Mouse (Mus musculus): Measurements from ENCODE around the gene Hoxa3. TPM values are rescaled to one million over a fixed set of nuclear protein-coding genes. Genes with fewer than 3 reads are reported as not detected.

Hoxa3 gene
- polyA plus RNA-seq, 1 experiment from 2014 or later, result 13.3 TPM

DNA sequence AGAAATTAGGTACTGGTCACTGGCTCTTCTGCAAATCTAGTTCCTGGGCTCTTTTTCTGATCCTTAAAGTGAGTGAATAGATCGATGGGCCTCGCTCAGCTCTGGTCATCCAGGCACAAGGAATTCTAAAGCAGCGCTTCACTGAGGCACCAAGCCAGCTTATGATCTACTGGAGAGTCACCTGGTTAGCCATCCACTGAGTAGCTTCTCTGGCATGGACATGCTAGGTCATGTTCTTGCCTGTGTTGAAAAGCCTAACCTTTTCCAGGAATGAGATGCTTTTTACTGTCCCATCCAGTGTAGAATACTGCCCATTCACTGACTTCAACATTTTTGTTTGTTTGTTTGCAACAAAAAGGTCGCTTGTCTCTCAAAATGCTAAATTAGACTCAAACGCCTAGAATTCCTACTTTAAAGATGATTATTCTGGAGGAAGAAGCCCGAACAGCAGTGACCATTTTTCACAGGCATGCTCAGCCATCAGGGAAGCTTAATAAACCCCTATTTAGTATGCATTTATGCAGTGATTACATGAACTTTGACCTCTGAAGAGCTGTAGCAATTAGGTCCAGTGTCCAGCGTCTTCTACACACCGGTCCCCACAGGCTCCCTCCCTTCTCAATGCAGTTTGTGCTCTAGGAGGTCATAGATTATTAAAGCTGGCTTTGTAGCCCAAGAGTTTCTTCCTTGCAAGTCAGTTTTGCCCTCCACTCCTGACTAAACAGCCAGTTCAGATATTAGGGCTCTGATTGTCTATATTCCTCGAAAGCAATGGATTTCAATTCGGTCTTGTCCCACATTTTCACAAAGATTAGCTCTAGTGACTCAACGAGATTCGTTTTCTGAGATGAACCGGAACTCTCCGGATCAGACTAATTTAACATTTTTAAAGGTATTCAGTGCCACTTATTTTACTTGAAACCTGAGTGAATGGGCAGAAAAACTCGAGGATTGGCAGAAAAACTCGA lies 60.6 kb downstream of the Hoxa3 start:
- H3K9ac ChIP-seq (ENCODE audit: low read depth, low read length), result no peak overlapping the region
- ATAC-seq (ENCODE audit: low FRiP score) (no peak), DNase-seq (ENCODE audit: low spot score) (peak; percentile 51)
- no peak overlapping the region for H3K27ac ChIP-seq (ENCODE audit: low read depth, low read length)
- H3K36me3 ChIP-seq (ENCODE audit: control insufficient read depth, insufficient read depth, low read length), result no peaks in the 10 kb centered on the region
- H3K9me3 ChIP-seq (ENCODE audit: control insufficient read depth, low read length), result no peaks in the 10 kb centered on the region
- no peak overlapping the region for H3K4me2 ChIP-seq (replicated peaks; ENCODE audit: low read depth, low read length)
- 4% methylated on average over 16 of the region's 16 CpGs for WGBS
- H3K4me1 ChIP-seq (replicated peaks; ENCODE audit: control insufficient read depth, insufficient read depth, low read length), result no peaks in the 10 kb centered on the region
- peaks cover 66% of the 10 kb centered on the region for H3K27me3 ChIP-seq (ENCODE audit: control insufficient read depth, insufficient read depth, low read length)
- no peak overlapping the region for H3K4me3 ChIP-seq (ENCODE audit: low read depth, low read length)

DNA sequence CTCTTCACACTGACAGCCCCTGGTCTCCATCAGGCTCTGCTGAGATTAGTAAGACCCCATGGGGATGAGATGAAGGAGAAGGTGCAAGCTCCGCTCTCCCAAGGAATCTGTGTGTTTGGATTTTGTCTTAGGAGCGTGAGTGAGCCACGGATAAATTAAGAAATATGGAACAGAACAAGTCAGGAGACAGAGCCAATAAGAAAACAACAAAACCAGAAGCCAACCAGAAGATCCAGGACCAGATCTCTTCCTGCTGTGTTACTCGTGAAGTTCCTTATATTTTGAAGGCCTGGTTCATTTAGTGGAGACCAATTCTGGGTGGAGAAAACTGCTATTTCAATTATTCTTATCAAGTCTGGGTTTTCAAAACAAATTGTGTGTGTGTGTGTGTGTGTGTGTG lies 61.6 kb downstream of the Hoxa3 start:
- H3K36me3 ChIP-seq (ENCODE audit: control insufficient read depth, insufficient read depth, low read length), result no peaks in the 10 kb centered on the region

DNA sequence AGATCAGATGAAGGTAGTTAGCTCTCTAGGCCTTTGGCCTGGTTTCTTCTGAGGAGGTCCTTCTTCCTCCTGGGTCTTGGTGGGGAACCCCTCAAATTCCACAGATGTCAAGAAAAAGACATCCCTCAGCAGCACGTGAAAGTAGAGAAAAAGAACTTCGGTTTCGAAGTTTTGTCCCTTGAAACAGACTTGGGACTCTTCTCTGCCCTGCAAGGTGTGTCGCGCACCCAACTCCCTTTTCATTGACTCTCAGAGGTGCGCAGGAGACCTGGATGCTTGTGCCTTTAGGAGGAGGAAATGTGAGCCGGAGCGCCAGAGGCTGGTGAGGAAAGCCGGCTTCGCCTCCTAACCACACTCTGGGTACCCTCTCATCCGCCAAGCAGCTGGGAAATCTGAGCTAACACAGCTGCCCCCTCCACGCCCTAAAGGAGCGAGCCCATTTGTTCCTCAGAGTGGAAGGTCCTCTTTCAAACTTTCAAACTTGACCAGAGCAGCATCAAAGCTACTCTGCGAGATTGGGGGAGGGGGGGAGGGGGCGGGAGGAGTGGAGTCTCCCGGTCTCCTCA lies 62.7 kb downstream of the Hoxa3 start:
- no peak overlapping the region for H3K27ac ChIP-seq (ENCODE audit: low read depth, low read length)
- no peak overlapping the region for H3K4me3 ChIP-seq (ENCODE audit: low read depth, low read length)
- H3K9me3 ChIP-seq (ENCODE audit: control insufficient read depth, low read length), result no peaks in the 10 kb centered on the region
- no peaks in the 10 kb centered on the region for H3K4me1 ChIP-seq (replicated peaks; ENCODE audit: control insufficient read depth, insufficient read depth, low read length)
- 6% methylated on average over 16 of the region's 16 CpGs for WGBS
- H3K27me3 ChIP-seq (ENCODE audit: control insufficient read depth, insufficient read depth, low read length), result peaks cover 46% of the 10 kb centered on the region
- no peak overlapping the region for H3K4me2 ChIP-seq (replicated peaks; ENCODE audit: low read depth, low read length)
- H3K36me3 ChIP-seq (ENCODE audit: control insufficient read depth, insufficient read depth, low read length), result no peaks in the 10 kb centered on the region
- H3K9ac ChIP-seq (ENCODE audit: low read depth, low read length), result no peak overlapping the region
- DNase-seq (ENCODE audit: low spot score) (peak; percentile 51), ATAC-seq (ENCODE audit: low FRiP score) (no peak)

More for the DNA sequence above, 61.6 kb downstream of the Hoxa3 start:
- DNase-seq (ENCODE audit: low spot score), result peak; percentile 39
- H3K4me2 ChIP-seq (replicated peaks; ENCODE audit: low read depth, low read length), result no peak overlapping the region
- H3K27me3 ChIP-seq (ENCODE audit: control insufficient read depth, insufficient read depth, low read length), result peaks cover 57% of the 10 kb centered on the region
- H3K9me3 ChIP-seq (ENCODE audit: control insufficient read depth, low read length), result no peaks in the 10 kb centered on the region
- no peaks in the 10 kb centered on the region for H3K4me1 ChIP-seq (replicated peaks; ENCODE audit: control insufficient read depth, insufficient read depth, low read length)
- H3K9ac ChIP-seq (ENCODE audit: low read depth, low read length), result no peak overlapping the region
- 18% methylated on average over 4 of the region's 4 CpGs for WGBS
- no peak overlapping the region for H3K27ac ChIP-seq (ENCODE audit: low read depth, low read length)
- H3K4me3 ChIP-seq (ENCODE audit: low read depth, low read length), result no peak overlapping the region
- no peak for ATAC-seq (ENCODE audit: low FRiP score)

DNA sequence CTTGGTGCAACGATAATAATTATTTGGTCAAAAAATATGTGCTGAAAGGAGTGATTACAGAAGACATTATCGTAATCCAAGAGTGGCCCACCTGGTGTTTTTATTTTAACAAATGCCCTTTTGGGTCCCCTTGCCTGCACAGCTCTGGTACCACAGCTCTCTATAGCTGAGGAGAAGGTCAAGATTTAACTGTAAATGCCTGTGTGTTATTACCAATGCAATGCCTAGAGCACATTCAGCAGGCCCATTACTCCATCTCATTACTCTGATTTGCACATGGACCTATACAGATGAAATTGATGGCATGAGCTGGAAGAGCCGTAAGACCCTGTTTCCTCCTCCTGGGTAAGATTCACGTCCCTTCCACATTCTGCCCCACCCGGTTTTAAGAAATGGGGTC lies 74.0 kb downstream of the Hoxa3 start:
- Histone ChIP-seq H3K27ac (ENCODE audit: low read depth, low read length) (no peak overlapping the region), H3K9ac (ENCODE audit: low read depth, low read length) (no peak overlapping the region), H3K4me2 (replicated peaks; ENCODE audit: low read depth, low read length) (no peak overlapping the region), H3K4me1 (replicated peaks; ENCODE audit: control insufficient read depth, insufficient read depth, low read length) (no peaks in the 10 kb centered on the region), H3K27me3 (ENCODE audit: control insufficient read depth, insufficient read depth, low read length) (no peaks in the 10 kb centered on the region), H3K36me3 (ENCODE audit: control insufficient read depth, insufficient read depth, low read length) (no peaks in the 10 kb centered on the region), H3K4me3 (ENCODE audit: low read depth, low read length) (no peak overlapping the region), H3K9me3 (ENCODE audit: control insufficient read depth, low read length) (no peaks in the 10 kb centered on the region)
- ATAC-seq (ENCODE audit: low FRiP score) (no peak), DNase-seq (ENCODE audit: low spot score) (no peak)
- WGBS, result 79% methylated on average over 5 of the region's 5 CpGs

DNA sequence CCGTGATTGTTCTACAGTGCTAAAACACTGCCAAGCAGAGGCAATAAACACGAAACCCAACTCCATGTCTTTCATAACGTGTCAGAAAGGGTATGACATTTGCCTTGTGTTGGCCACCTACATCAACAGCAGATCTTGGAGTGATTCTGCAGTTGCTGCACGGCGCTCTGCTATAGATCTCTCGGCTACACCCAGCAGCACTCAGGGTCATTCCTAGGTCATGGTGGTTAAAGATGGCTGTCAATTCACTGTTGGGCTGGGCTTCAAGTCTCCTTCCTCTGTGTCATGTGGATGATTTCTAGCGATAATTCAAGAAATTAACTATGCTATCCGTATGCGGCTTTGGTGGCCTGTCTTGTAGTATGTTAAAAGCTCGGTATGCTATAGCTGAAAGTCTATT lies 74.6 kb downstream of the Hoxa3 start:
- H3K9me3 ChIP-seq (ENCODE audit: control insufficient read depth, low read length), result no peaks in the 10 kb centered on the region
- no peak overlapping the region for H3K9ac ChIP-seq (ENCODE audit: low read depth, low read length)
- DNase-seq (ENCODE audit: low spot score), result no peak
- ATAC-seq (ENCODE audit: low FRiP score), result no peak
- 62% methylated on average over 10 of the region's 10 CpGs for WGBS
- no peaks in the 10 kb centered on the region for H3K27me3 ChIP-seq (ENCODE audit: control insufficient read depth, insufficient read depth, low read length)
- H3K4me1 ChIP-seq (replicated peaks; ENCODE audit: control insufficient read depth, insufficient read depth, low read length), result no peaks in the 10 kb centered on the region
- no peaks in the 10 kb centered on the region for H3K36me3 ChIP-seq (ENCODE audit: control insufficient read depth, insufficient read depth, low read length)
- H3K4me2 ChIP-seq (replicated peaks; ENCODE audit: low read depth, low read length), result no peak overlapping the region
- H3K27ac ChIP-seq (ENCODE audit: low read depth, low read length), result peak overlapping the region; percentile 1; the same call in 1 of the 2 replicates
- no peak overlapping the region for H3K4me3 ChIP-seq (ENCODE audit: low read depth, low read length)

DNA sequence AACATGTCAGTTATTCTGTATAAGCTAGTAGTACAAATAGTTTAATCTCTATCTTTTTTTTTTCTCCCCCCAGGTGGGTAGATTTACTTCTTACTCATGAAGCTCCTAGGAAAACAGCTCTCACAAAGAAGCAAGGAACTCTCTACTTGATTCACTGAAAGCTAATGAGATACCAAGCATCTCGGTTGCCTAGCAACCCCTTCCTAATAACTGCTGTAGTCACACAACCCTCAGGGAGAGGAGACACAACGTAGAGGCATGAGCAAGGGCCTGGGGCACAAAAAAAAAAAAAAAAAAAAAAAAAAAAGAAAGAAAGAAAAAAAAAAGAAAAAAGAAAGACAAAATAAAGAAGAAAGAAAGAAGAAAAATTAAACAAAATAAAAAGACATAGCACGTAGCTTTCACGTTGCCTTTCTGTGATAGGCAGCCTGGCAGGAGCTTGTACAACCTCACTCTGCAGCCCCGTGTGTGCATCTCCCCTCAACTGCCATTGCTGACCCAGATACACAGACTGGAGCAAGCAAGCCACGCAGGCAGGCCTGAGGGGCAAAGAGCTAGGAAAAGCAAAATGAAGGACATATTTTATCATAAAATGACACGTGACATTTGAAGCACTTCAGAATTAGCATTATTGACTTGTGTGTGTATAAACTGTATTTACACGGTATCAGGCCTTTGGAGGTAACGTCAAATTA lies 75.1 kb downstream of the Hoxa3 start:
- no peaks in the 10 kb centered on the region for H3K9me3 ChIP-seq (ENCODE audit: control insufficient read depth, low read length)
- peak; percentile 75 for DNase-seq (ENCODE audit: low spot score)
- no peaks in the 10 kb centered on the region for H3K36me3 ChIP-seq (ENCODE audit: control insufficient read depth, insufficient read depth, low read length)
- no peak overlapping the region for H3K27ac ChIP-seq (ENCODE audit: low read depth, low read length)
- ATAC-seq (ENCODE audit: low FRiP score), result no peak
- H3K27me3 ChIP-seq (ENCODE audit: control insufficient read depth, insufficient read depth, low read length), result no peaks in the 10 kb centered on the region
- no peaks in the 10 kb centered on the region for H3K4me1 ChIP-seq (replicated peaks; ENCODE audit: control insufficient read depth, insufficient read depth, low read length)
- H3K9ac ChIP-seq (ENCODE audit: low read depth, low read length), result no peak overlapping the region
- WGBS, result 53% methylated on average over 9 of the region's 9 CpGs
- H3K4me3 ChIP-seq (ENCODE audit: low read depth, low read length), result no peak overlapping the region
- no peak overlapping the region for H3K4me2 ChIP-seq (replicated peaks; ENCODE audit: low read depth, low read length)

DNA sequence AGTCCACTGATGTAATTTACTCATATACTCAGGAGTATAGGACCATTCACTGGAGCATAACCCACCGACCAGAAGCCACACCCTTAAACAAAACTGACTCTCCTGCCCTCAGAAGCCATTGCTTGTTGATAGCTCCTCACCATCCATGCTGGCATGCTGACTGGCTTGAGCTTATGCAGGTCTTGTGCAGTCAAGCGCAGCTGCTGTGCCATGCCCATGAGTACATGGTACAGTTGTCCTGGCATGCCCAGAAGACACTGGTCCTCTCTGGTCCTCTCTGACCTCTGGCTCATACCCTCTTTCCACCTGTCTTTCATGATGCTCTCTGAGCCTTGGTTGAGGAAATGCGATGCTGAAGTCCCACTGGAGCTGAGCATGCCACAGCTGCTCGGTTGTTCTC lies 89.5 kb downstream of the Hoxa3 start:
- Histone ChIP-seq H3K27me3 (ENCODE audit: control insufficient read depth, insufficient read depth, low read length) (no peaks in the 10 kb centered on the region), H3K4me3 (ENCODE audit: low read depth, low read length) (no peak overlapping the region), H3K9me3 (ENCODE audit: control insufficient read depth, low read length) (no peaks in the 10 kb centered on the region), H3K36me3 (ENCODE audit: control insufficient read depth, insufficient read depth, low read length) (no peaks in the 10 kb centered on the region), H3K4me2 (replicated peaks; ENCODE audit: low read depth, low read length) (no peak overlapping the region), H3K4me1 (replicated peaks; ENCODE audit: control insufficient read depth, insufficient read depth, low read length) (no peaks in the 10 kb centered on the region), H3K9ac (ENCODE audit: low read depth, low read length) (no peak overlapping the region), H3K27ac (ENCODE audit: low read depth, low read length) (no peak overlapping the region)
- ATAC-seq (ENCODE audit: low FRiP score), result no peak
- 88% methylated on average over 4 of the region's 4 CpGs for WGBS
- no peak for DNase-seq (ENCODE audit: low spot score)

DNA sequence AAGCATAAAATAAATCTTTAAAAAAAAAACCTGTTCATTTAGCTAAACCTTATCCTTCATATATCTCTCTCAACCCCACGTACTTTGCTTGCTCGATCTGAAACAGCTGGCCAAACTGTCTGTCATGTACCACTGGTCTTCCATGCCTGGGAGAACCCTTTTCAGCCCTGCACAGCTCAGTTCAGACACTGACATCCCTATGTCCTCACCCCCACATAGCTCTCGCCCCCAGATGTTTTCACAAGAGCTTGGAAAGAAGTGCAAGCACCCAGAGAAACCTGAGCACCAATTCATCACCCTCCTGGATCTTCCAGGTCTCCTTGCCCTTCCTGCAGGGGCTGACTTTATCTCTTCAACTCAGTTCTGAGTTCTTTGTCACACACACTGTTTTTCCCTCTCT lies 92.0 kb downstream of the Hoxa3 start:
- Histone ChIP-seq H3K36me3 (ENCODE audit: control insufficient read depth, insufficient read depth, low read length) (no peaks in the 10 kb centered on the region), H3K4me1 (replicated peaks; ENCODE audit: control insufficient read depth, insufficient read depth, low read length) (no peaks in the 10 kb centered on the region), H3K27me3 (ENCODE audit: control insufficient read depth, insufficient read depth, low read length) (no peaks in the 10 kb centered on the region), H3K9me3 (ENCODE audit: control insufficient read depth, low read length) (no peaks in the 10 kb centered on the region), H3K27ac (ENCODE audit: low read depth, low read length) (no peak overlapping the region), H3K9ac (ENCODE audit: low read depth, low read length) (no peak overlapping the region), H3K4me3 (ENCODE audit: low read depth, low read length) (no peak overlapping the region), H3K4me2 (replicated peaks; ENCODE audit: low read depth, low read length) (no peak overlapping the region)
- DNase-seq (ENCODE audit: low spot score) (no peak), ATAC-seq (ENCODE audit: low FRiP score) (no peak)
- WGBS, result 65% methylated on average over 3 of the region's 3 CpGs
